Mouse (Mus musculus): Measurements from ENCODE around the gene Naa10. TPM values are rescaled to one million over a fixed set of nuclear protein-coding genes. Genes with fewer than 3 reads are reported as not detected.

Naa10 gene
- polyA plus RNA-seq (2016; fragmentation: Nextera tagmentation; extraction: Ambion mirVana): 124 and 146 TPM in 2 replicates

DNA sequence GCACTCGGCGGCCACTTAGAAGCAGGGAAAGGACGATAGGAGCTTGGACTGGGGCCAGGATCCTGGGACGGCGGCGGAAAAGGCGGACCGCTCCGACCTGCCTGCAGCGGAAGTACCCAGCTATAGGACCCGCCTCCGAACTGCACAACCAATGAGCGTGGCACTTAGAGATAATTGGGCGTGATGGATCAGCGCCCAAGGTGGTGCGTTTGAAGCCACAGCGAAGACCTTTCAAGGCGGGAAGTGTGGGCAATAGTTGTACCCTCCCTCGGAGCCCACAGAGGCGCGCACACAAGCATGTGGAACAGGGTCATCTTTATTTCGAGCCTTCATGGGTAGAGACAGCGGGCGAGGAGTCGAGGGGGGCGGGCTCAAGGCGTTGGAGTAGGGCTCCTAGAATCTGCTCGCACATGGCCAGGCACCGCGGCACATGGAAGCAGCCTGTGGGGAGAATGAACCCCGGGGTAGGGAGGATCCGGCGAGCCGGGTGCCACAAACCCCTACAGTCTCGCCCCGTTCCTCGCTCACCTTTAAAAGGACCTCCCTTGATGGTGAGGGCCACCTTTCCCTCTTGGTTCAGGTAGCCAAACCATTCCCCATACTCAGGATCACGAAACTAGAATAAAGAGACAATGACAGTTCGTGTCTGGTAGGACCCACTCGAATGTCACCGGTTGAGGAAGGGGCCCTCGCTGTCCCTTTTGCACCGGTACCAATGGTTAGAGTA is at the start of gene Naa10, which contains the start of gene Arhgap4:
Naa10 (minus strand) TSS at position 122 of the 727 bp plus-strand sequence.
Arhgap4 (minus strand) TSS at position 48 of the 727 bp plus-strand sequence.
- H3K27ac ChIP-seq: peak within 1 kb of the TSS; percentile 88
- H3K4me1 ChIP-seq: no peaks in the 10 kb centered on the region
- H3K27me3 ChIP-seq (ENCODE audit: insufficient read depth, poor library complexity, severe bottlenecking): no peaks in the 10 kb centered on the region; the same call in 1 of the 2 replicates
- no peaks in the 10 kb centered on the region for H3K9me3 ChIP-seq
- WGBS: 19% methylated on average over 43 of the region's 43 CpGs
- peaks cover 32% of the 10 kb centered on the region for H3K36me3 ChIP-seq
- DNase-seq (ENCODE audit: low spot score): peak; percentile 96
- peak within 1 kb of the TSS; percentile 62 for H3K4me3 ChIP-seq

DNA sequence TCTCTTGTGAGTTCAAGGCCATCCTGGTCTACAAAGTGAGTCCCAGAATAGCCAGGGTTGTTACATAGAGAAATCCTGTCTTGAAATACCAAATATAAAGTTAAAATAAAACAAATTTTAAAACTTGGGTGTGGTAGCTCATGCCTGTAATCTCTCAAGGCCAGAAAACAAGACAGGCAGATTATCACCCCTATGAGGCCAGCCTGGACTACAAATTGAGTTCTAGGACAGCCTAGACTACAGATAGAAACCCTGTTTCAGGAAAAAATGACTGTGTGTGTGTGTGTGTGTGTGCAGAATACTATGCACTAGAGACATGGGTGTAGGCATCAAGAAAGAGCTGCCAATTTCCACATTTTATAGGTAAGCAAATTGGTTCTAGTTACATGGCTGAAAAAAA is 49.0 kb upstream of the Naa10 start:
- no peaks in the 10 kb centered on the region for H3K4me1 ChIP-seq
- no peak overlapping the region for H3K27ac ChIP-seq
- H3K9me3 ChIP-seq: no peaks in the 10 kb centered on the region
- H3K36me3 ChIP-seq: no peaks in the 10 kb centered on the region
- H3K27me3 ChIP-seq (ENCODE audit: insufficient read depth, poor library complexity, severe bottlenecking): peaks cover 18% of the 10 kb centered on the region; the same call in 1 of the 2 replicates
- no peak overlapping the region for H3K4me3 ChIP-seq
- no peak for DNase-seq (ENCODE audit: low spot score)

GRCm38 (mm10) chrX:73969729-73970128 is 48.0 kb upstream of the Naa10 start:
- Histone ChIP-seq H3K36me3 (no peaks in the 10 kb centered on the region), H3K4me3 (no peak overlapping the region), H3K9me3 (no peaks in the 10 kb centered on the region), H3K27me3 (ENCODE audit: insufficient read depth, poor library complexity, severe bottlenecking) (peaks cover 20% of the 10 kb centered on the region; the same call in 1 of the 2 replicates), H3K27ac (no peak overlapping the region), H3K4me1 (peaks cover under 1% of the 10 kb centered on the region; the same call in 1 of the 2 replicates)
- 63% methylated on average over 2 of the region's 2 CpGs for WGBS
- no peak for DNase-seq (ENCODE audit: low spot score)

- DNase-seq (ENCODE audit: low spot score): no peak
- H3K27me3 ChIP-seq (ENCODE audit: insufficient read depth, poor library complexity, severe bottlenecking): peaks cover 20% of the 10 kb centered on the region; the same call in 1 of the 2 replicates
- 50% methylated on average over 1 of the region's 1 CpGs for WGBS
- H3K4me3 ChIP-seq: no peak overlapping the region
- H3K4me1 ChIP-seq: peaks cover 6% of the 10 kb centered on the region; the same call in 1 of the 2 replicates
- no peaks in the 10 kb centered on the region for H3K9me3 ChIP-seq
- H3K36me3 ChIP-seq: peaks cover 4% of the 10 kb centered on the region; the same call in 1 of the 2 replicates
- H3K27ac ChIP-seq: no peak overlapping the region
Observed at GRCm38 (mm10) chrX:73969167-73969566, 47.4 kb upstream of the Naa10 start.

DNA sequence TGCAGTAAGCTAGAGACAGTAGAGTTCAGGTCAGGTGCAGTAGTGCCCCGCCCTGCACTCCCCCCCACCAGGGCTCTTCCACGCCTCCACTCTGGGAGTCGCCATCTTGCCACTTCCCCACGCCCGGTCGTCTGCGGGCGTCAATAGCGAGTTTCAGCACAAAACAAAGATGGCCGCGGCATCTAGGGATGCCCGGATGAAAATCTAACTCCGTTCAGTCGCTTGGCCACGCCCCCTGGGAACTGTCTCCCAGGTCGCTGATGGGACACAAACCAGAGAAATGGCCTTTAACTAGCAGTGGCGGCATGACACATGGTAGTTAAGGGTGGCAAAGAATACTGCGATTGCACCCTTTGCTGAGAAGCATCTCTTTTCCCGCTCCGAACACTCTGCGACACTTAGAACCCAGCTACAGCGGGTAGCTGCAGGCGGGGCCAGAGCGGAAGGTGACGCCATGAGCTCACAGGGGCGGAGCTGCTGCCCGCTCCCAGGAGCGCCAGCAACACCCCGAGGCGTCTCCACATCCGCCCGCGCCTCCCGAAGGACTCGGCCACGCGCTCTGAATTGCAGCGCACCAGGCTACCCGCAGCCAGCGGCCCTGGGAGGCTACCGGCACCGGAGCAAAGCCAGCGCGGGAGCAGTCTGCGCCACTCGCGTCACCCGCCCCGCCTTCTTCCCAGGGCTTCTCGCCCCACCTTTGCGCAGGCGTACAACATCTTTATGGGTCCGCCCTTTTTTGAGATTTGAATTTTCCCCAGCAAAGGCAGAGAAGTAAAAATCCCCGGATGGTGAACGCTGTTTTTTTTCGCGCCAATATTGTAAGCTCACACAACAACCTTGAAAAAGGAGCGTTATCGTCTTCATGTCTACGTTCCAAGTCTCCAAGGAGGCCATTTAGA is 45.7 kb upstream of the Naa10 start:
- DNase-seq (ENCODE audit: low spot score): peak; percentile 95
- Histone ChIP-seq H3K4me3 (peak overlapping the region; percentile 71), H3K36me3 (peaks cover 8% of the 10 kb centered on the region; the same call in 1 of the 2 replicates), H3K27ac (peak overlapping the region; percentile 96), H3K27me3 (ENCODE audit: insufficient read depth, poor library complexity, severe bottlenecking) (peaks cover 20% of the 10 kb centered on the region; the same call in 1 of the 2 replicates), H3K4me1 (peaks cover 9% of the 10 kb centered on the region; the same call in 1 of the 2 replicates), H3K9me3 (no peaks in the 10 kb centered on the region)
- 11% methylated on average over 60 of the region's 60 CpGs for WGBS

DNA sequence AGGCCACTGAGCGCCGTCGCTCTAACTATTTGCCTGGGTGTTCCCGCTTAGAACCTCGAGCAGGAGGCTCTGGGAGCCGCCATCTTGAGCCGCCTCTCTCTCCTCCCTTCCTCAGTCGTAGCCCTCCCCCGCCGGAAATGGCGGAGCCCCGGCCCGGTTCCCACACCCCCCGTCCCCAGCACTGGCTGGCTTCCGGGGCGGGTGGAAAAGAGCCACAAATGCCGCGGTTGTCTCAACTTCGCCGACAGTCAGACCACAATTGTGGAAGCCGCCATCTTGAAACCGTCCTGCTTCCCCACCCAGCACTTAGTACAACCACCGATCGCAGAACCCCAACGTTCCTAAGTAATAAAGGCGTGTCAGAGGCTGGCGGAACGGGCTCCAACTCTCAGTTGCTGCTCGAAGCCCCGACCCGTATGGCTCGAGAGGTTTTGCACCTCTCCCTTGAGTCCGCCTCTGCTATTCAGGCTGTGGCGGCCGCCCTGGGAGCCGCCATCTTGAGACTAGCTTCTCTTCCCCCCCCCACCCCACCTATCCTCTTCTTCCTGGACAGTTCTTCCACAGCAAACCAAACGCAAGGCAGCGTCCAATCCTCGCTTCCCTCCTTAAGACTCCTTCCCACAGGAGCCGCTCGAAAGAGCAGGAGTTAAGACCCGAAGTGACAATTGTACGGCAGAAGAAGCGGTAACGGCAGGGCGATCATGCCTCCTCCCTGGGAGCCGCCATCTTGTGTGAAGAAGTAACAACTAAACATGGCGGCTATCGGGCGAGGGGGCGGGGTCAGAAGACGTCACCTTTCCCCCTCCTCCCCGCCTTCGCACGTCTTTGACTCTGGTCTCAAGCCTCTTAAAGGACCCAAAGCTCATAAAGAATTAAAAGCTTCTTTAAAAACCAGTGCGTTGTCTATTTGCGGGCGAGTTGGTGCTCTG is 44.8 kb upstream of the Naa10 start, which contains the start of gene Hcfc1:
Hcfc1 (minus strand) TSS at position 110 of the 929 bp plus-strand sequence.
- peaks cover 9% of the 10 kb centered on the region; the same call in 1 of the 2 replicates for H3K4me1 ChIP-seq
- WGBS: 10% methylated on average over 58 of the region's 58 CpGs
- no peaks in the 10 kb centered on the region for H3K9me3 ChIP-seq
- H3K36me3 ChIP-seq: peaks cover 14% of the 10 kb centered on the region; the same call in 1 of the 2 replicates
- H3K27ac ChIP-seq: peak within 1 kb of the TSS; percentile 96
- H3K27me3 ChIP-seq (ENCODE audit: insufficient read depth, poor library complexity, severe bottlenecking): peaks cover 20% of the 10 kb centered on the region; the same call in 1 of the 2 replicates
- H3K4me3 ChIP-seq: peak within 1 kb of the TSS; percentile 71
- peak; percentile 92 for DNase-seq (ENCODE audit: low spot score)

DNA sequence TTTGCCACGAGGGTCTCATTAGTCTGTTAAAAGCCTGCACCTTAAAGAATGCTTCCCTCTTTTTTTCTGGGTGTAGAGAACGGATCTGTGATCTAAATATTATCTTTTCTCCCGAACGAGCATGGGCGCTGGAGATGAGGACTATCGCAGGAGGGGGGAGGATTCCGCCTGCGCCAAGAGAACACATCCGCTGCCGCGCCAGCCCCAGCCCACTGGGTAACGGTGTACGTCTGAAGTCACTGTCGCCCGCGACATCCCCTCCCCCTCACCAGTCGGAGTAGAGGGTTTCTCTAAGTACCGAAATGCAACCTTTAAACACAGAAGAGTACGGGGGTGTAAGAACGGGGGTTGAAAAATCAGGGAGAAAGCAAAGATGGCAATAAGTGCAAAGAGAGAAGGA is 43.6 kb upstream of the Naa10 start:
- DNase-seq (ENCODE audit: low spot score): no peak
- 13% methylated on average over 20 of the region's 20 CpGs for WGBS
- Histone ChIP-seq H3K4me3 (peak overlapping the region; percentile 71), H3K27ac (peak overlapping the region; percentile 96), H3K36me3 (peaks cover 25% of the 10 kb centered on the region; the same call in 1 of the 2 replicates), H3K27me3 (ENCODE audit: insufficient read depth, poor library complexity, severe bottlenecking) (peaks cover 20% of the 10 kb centered on the region; the same call in 1 of the 2 replicates), H3K4me1 (peaks cover 9% of the 10 kb centered on the region; the same call in 1 of the 2 replicates), H3K9me3 (no peaks in the 10 kb centered on the region)

DNA sequence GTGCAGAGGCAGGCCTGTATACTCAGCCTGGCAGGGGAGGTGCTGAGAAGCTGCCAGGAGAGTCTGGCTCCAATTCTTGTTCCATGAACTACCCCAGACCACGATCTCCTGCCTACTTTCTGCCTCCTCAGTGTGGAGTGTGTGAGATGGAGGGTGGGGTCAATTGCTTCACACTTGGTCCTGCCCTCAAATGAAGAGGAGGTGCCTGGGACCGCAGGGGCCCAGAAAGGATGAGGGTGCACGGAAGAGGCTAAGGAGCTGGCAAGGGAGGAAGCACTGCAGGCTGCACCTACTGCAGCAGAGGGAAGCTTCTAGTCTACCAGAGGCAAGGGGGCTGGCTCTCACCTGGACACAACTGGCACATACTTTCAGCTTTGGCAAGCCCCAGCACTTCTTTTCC is 42.6 kb upstream of the Naa10 start:
- WGBS: 36% methylated on average over 3 of the region's 3 CpGs
- Histone ChIP-seq H3K9me3 (no peaks in the 10 kb centered on the region), H3K36me3 (peaks cover 34% of the 10 kb centered on the region), H3K27ac (no peak overlapping the region), H3K27me3 (ENCODE audit: insufficient read depth, poor library complexity, severe bottlenecking) (peaks cover 20% of the 10 kb centered on the region; the same call in 1 of the 2 replicates), H3K4me1 (peaks cover 9% of the 10 kb centered on the region; the same call in 1 of the 2 replicates), H3K4me3 (peak overlapping the region; percentile 71)
- DNase-seq (ENCODE audit: low spot score): no peak

GRCm38 (mm10) chrX:73954988-73955387 is 33.2 kb upstream of the Naa10 start:
- no peaks in the 10 kb centered on the region for H3K27me3 ChIP-seq (ENCODE audit: insufficient read depth, poor library complexity, severe bottlenecking)
- DNase-seq (ENCODE audit: low spot score): no peak
- no peak overlapping the region for H3K27ac ChIP-seq
- no peaks in the 10 kb centered on the region for H3K4me1 ChIP-seq
- H3K9me3 ChIP-seq: no peaks in the 10 kb centered on the region
- 89% methylated on average over 6 of the region's 6 CpGs for WGBS
- peaks cover 96% of the 10 kb centered on the region for H3K36me3 ChIP-seq
- no peak overlapping the region for H3K4me3 ChIP-seq

- H3K27me3 ChIP-seq (ENCODE audit: insufficient read depth, poor library complexity, severe bottlenecking): no peaks in the 10 kb centered on the region
- peaks cover 97% of the 10 kb centered on the region for H3K36me3 ChIP-seq
- no peak overlapping the region for H3K27ac ChIP-seq
- no peaks in the 10 kb centered on the region for H3K4me1 ChIP-seq
- 84% methylated on average over 5 of the region's 5 CpGs for WGBS
- no peak overlapping the region for H3K4me3 ChIP-seq
- no peaks in the 10 kb centered on the region for H3K9me3 ChIP-seq
- DNase-seq (ENCODE audit: low spot score): no peak
Observed at GRCm38 (mm10) chrX:73952603-73953002, 30.9 kb upstream of the Naa10 start.

DNA sequence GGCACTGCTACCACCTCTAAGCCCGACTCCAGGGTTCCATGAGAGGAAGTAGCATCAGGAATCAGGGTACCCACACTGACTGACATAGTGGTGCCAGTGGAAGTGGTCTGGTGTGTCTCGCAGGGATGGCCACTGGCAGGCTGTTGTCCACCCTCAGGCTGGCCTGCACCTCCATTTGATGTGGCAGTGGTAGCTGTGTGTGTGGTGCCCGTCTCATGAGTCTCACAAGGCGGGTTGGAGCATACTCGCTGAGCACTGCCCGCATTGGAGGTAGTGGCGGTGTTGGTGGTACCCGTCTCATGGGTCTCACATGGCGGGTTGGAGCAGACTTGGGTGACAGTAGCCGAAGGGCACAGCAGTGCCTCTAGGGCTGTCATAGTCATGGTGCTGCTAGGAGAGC is 27.6 kb upstream of the Naa10 start:
- DNase-seq (ENCODE audit: low spot score): no peak
- no peaks in the 10 kb centered on the region for H3K27me3 ChIP-seq (ENCODE audit: insufficient read depth, poor library complexity, severe bottlenecking)
- no peaks in the 10 kb centered on the region for H3K9me3 ChIP-seq
- no peak overlapping the region for H3K27ac ChIP-seq
- no peak overlapping the region for H3K4me3 ChIP-seq
- 91% methylated on average over 10 of the region's 10 CpGs for WGBS
- H3K4me1 ChIP-seq: no peaks in the 10 kb centered on the region
- peaks cover 99% of the 10 kb centered on the region for H3K36me3 ChIP-seq

DNA sequence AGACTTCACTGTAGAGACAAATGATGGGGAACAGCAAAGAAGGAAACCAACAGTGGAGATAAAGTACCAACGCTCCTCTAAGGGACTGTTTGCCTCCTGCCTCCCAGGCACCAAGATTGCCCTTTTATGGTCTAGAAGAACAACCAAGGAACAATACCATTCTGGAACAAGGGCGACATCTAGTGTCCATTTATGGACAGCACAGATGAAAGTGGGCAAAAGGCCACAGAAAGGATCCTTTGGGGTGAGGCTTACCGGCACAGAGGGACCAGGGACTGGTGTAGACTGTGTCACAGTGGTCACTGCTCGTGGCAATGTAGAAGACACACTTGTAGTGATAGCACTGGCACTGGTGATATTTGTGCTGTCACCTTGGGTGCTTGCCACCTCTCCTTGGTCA is 26.9 kb upstream of the Naa10 start:
- no peaks in the 10 kb centered on the region for H3K9me3 ChIP-seq
- no peak overlapping the region for H3K4me3 ChIP-seq
- peaks cover 100% of the 10 kb centered on the region for H3K36me3 ChIP-seq
- H3K27ac ChIP-seq: no peak overlapping the region
- no peak for DNase-seq (ENCODE audit: low spot score)
- WGBS: 29% methylated on average over 4 of the region's 4 CpGs
- H3K4me1 ChIP-seq: no peaks in the 10 kb centered on the region
- H3K27me3 ChIP-seq (ENCODE audit: insufficient read depth, poor library complexity, severe bottlenecking): no peaks in the 10 kb centered on the region
